ENCODE assay signal across 8 mouse cellular contexts in genomic region chr11:62537590-62537989, GRCm38 (mm10). TPM values are rescaled to one million over a fixed set of nuclear protein-coding genes. Genes with fewer than 3 reads are reported as not detected.
DNase-seq lines count a peak whose midpoint lies in the region; ATAC-seq and TF ChIP-seq lines count a peak whose summit lies in the region.

No protein-coding gene starts in this region.

- no peaks in the 10 kb centered on the region for H3K9me3 ChIP-seq in erythroblast, embryonic 14.5 days (ENCODE audit: control insufficient read depth, low read length)
- no peaks in the 10 kb centered on the region for H3K9me3 ChIP-seq in CH12.LX (replicated peaks; ENCODE audit: low read length)
- no peaks in the 10 kb centered on the region for H3K9me3 ChIP-seq in forebrain, embryonic 13.5 days (replicated peaks)
- no peaks in the 10 kb centered on the region for H3K9me3 ChIP-seq in liver, embryonic 15.5 days (replicated peaks)

- peaks cover 47% of the 10 kb centered on the region for H3K27me3 ChIP-seq in erythroblast, embryonic 14.5 days (ENCODE audit: control insufficient read depth)
- peaks cover 29% of the 10 kb centered on the region for H3K27me3 ChIP-seq in CH12.LX (replicated peaks)
- peaks cover 3% of the 10 kb centered on the region; the same call in 1 of the 2 replicates for H3K27me3 ChIP-seq in forebrain, embryonic 13.5 days
- peaks cover 33% of the 10 kb centered on the region for H3K27me3 ChIP-seq in liver, embryonic 15.5 days

- peaks cover 19% of the 10 kb centered on the region for H3K4me1 ChIP-seq in erythroblast, embryonic 14.5 days (ENCODE audit: control insufficient read depth)
- peaks cover 10 to 31% of the 10 kb centered on the region in 2 experiments for H3K4me1 ChIP-seq in CH12.LX (ENCODE audit: control insufficient read depth in 1 of 2, insufficient read depth in 2 of 2)
- H3K4me1 ChIP-seq in forebrain, embryonic 13.5 days: peaks cover 17% of the 10 kb centered on the region
- H3K4me1 ChIP-seq in liver, embryonic 15.5 days (replicated peaks): peaks cover 20% of the 10 kb centered on the region

- H3K27ac ChIP-seq in CH12.LX (ENCODE audit: insufficient read depth, low read depth): peak overlapping the region; percentile 17; the same call in 1 of the 2 replicates
- H3K27ac ChIP-seq in forebrain, embryonic 13.5 days: no peak overlapping the region; the same call in 1 of the 2 replicates
- no peak overlapping the region for H3K27ac ChIP-seq in liver, embryonic 15.5 days (replicated peaks)

- no peak for DNase-seq in CH12.LX (ENCODE audit: extremely low read depth)
- no peak for DNase-seq in right cerebral cortex, postnatal 36 days (ENCODE audit: low spot score in 2 of 2)
- DNase-seq in frontal cortex, postnatal 14 days (ENCODE audit: low spot score in 2 of 2): no peak
- DNase-seq in right cerebral cortex, postnatal 14 days: no peak

- TF ChIP-seq RAD21 in CH12.LX (IDR thresholded peaks at IDR 0.05; ENCODE audit: low read depth, low read length): no peak

- H3K4me2 ChIP-seq in CH12.LX (ENCODE audit: insufficient read depth, low read depth, poor library complexity, severe bottlenecking): peak overlapping the region; percentile 98
- peak overlapping the region; percentile 82 for H3K4me2 ChIP-seq in forebrain, embryonic 13.5 days
- H3K4me2 ChIP-seq in liver, embryonic 15.5 days: peak overlapping the region; percentile 98

- TF ChIP-seq CTCF in CH12.LX (conservative IDR thresholded peaks at IDR 0.05 in 1 of 2, IDR thresholded peaks at IDR 0.05 in 1 of 2; ENCODE audit: low read depth in 2 of 2, low read length in 2 of 2): no peak

- WGBS in forebrain, embryonic 13.5 days: 15% methylated on average over 7 of the region's 7 CpGs
- WGBS in liver, embryonic 15.5 days (ENCODE audit: insufficient replicate concordance): 22% methylated on average over 7 of the region's 7 CpGs

- ATAC-seq in erythroblast, adult 5-6 weeks (replicated peaks; ENCODE audit: low FRiP score, poor library complexity, severe bottlenecking): no peak
- ATAC-seq in forebrain, embryonic 13.5 days: peak; percentile 19; the same call in 1 of the 2 replicates
- no peak for ATAC-seq in liver, embryonic 15.5 days (ENCODE audit: insufficient read depth)

- in situ Hi-C loops in CH12.LX (cut with MboI; ENCODE audit: low pct_ligation_motif_present, low pct_unique_long_range_greater_than_20kb, low sequenced_read_pairs): no loop called here

- dilution Hi-C loops in CH12.LX (cut with MboI; ENCODE audit: extremely low pct_ligation_motif_present, extremely low pct_unique_long_range_greater_than_20kb, low sequenced_read_pairs): no loop called here

- peak; percentile 23; the same call in 1 of the 2 replicates for TF ChIP-seq POLR2A in CH12.LX (IDR thresholded peaks at IDR 0.05; ENCODE audit: low read depth, low read length)

- no peak for TF ChIP-seq EP300 in CH12.LX (IDR thresholded peaks at IDR 0.05; ENCODE audit: low read length)

- H3K4me3 ChIP-seq in erythroblast, embryonic 14.5 days (replicated peaks): peak overlapping the region; percentile 31
- H3K4me3 ChIP-seq in CH12.LX (replicated peaks in 1 of 3; ENCODE audit: low read depth in 2 of 3, low read length in 2 of 3, poor library complexity in 1 of 3): peak overlapping the region in 2 of 3 experiments; percentile 54 to 57
- peak overlapping the region; percentile 84 for H3K4me3 ChIP-seq in forebrain, embryonic 13.5 days
- peak overlapping the region; percentile 81 for H3K4me3 ChIP-seq in liver, embryonic 15.5 days (replicated peaks)

- peak overlapping the region; percentile 80 for H3K9ac ChIP-seq in CH12.LX (ENCODE audit: insufficient read depth, low read depth)
- peak overlapping the region; percentile 97 for H3K9ac ChIP-seq in forebrain, embryonic 13.5 days
- H3K9ac ChIP-seq in liver, embryonic 15.5 days: no peak overlapping the region

- H3K36me3 ChIP-seq in erythroblast, embryonic 14.5 days (ENCODE audit: control insufficient read depth): peaks cover 13% of the 10 kb centered on the region
- H3K36me3 ChIP-seq in CH12.LX (replicated peaks in 1 of 2; ENCODE audit: control insufficient read depth in 1 of 2, insufficient read depth in 1 of 2, low read length in 1 of 2): peaks cover 10 to 12% of the 10 kb centered on the region in 2 experiments
- H3K36me3 ChIP-seq in forebrain, embryonic 13.5 days (ENCODE audit: poor library complexity, severe bottlenecking): peaks cover 27% of the 10 kb centered on the region
- H3K36me3 ChIP-seq in liver, embryonic 15.5 days (replicated peaks): no peaks in the 10 kb centered on the region; the same call in 1 of the 2 replicates

- peaks cover 19% of the 10 kb centered on the region for H3K79me2 ChIP-seq in CH12.LX (replicated peaks; ENCODE audit: control insufficient read depth, extremely low read depth, insufficient read depth, poor library complexity, severe bottlenecking)

TF ChIP-seq in CH12.LX, 34 proteins besides CTCF, POLR2A, EP300 and RAD21 (continues in another document):
- TF ChIP-seq MAFK (IDR thresholded peaks at IDR 0.05; ENCODE audit: insufficient replicate concordance, low read length) (no peak), MYC (IDR thresholded peaks at IDR 0.05; ENCODE audit: low read depth, low read length) (peak; percentile 96), TCF12 (IDR thresholded peaks at IDR 0.05; ENCODE audit: low read depth, low read length) (no peak), BHLHE40 (IDR thresholded peaks at IDR 0.05; ENCODE audit: low read depth, low read length) (peak; percentile 31; the same call in 1 of the 2 replicates), USF1 (IDR thresholded peaks at IDR 0.05; ENCODE audit: low read depth, low read length) (no peak), SMC3 (IDR thresholded peaks at IDR 0.05; ENCODE audit: low read depth, low read length) (no peak), MAZ (IDR thresholded peaks at IDR 0.05; ENCODE audit: low read depth, low read length) (no peak), ZNF384 (IDR thresholded peaks at IDR 0.05; ENCODE audit: low read depth, low read length) (no peak), E2F4 (IDR thresholded peaks at IDR 0.05; ENCODE audit: insufficient replicate concordance, low read depth, low read length) (no peak; the same call in 1 of the 2 replicates), HCFC1 (IDR thresholded peaks at IDR 0.05; ENCODE audit: low read depth, low read length) (no peak), CHD1 (IDR thresholded peaks at IDR 0.05; ENCODE audit: low read depth, low read length) (peak; percentile 12; the same call in 1 of the 2 replicates), SIN3A (IDR thresholded peaks at IDR 0.05; ENCODE audit: low read length) (peak; percentile 39; the same call in 1 of the 2 replicates), RCOR1 (conservative IDR thresholded peaks at IDR 0.05; ENCODE audit: low read depth, low read length) (no peak), MAX (IDR thresholded peaks at IDR 0.05; ENCODE audit: low read length) (peak; percentile 92), ZMIZ1 (IDR thresholded peaks at IDR 0.05; ENCODE audit: low read depth, low read length) (no peak), NRF1 (IDR thresholded peaks at IDR 0.05; ENCODE audit: low read depth, low read length) (no peak), JUN (IDR thresholded peaks at IDR 0.05; ENCODE audit: insufficient read depth, low read depth, low read length) (no peak), PAX5 (IDR thresholded peaks at IDR 0.05; ENCODE audit: low read length) (no peak), ZC3H11A (IDR thresholded peaks at IDR 0.05; ENCODE audit: low read depth, low read length) (no peak), IRF4 (IDR thresholded peaks at IDR 0.05; ENCODE audit: low read depth, low read length) (no peak), JUND (conservative IDR thresholded peaks at IDR 0.05; ENCODE audit: low read depth, low read length) (no peak), TBP (conservative IDR thresholded peaks at IDR 0.05; ENCODE audit: low read depth, low read length) (0 out of 2 replicates have a peak, but pooled peaks have one; percentile 10), USF2 (conservative IDR thresholded peaks at IDR 0.05; ENCODE audit: low read depth, low read length) (no peak), ELF1 (IDR thresholded peaks at IDR 0.05; ENCODE audit: low read depth, low read length) (no peak), GABPA (IDR thresholded peaks at IDR 0.05; ENCODE audit: insufficient replicate concordance, low read depth, low read length) (no peak), MXI1 (IDR thresholded peaks at IDR 0.05; ENCODE audit: low read depth, low read length) (peak; percentile 95)

RNA-seq across cellular contexts. Expression of gene Cenpv, which starts 1.5 kb away (rescaled TPM):
- 1.4 and 1.9 TPM in 2 replicates for polyA plus RNA-seq in erythroblast, embryonic 14.5 days (2012)
- 1.7 and 9.6 TPM in 2 replicates for total RNA-seq in erythroblast, adult 5-6 weeks (2015; ENCODE audit: low replicate concordance)
- total RNA-seq in erythroblast, adult 5-6 weeks (2017; ENCODE audit: low replicate concordance): 5.7 and 14.6 TPM in 2 replicates
- 98.8 and 107 TPM in 2 replicates for total RNA-seq in CH12.LX (2012; rRNA removed)
- total RNA-seq in CH12.LX (2014; rRNA removed): 24.1 and 24.4 TPM in 2 replicates
- polyA plus RNA-seq in CH12.LX (2012; ENCODE audit: insufficient read length, low read depth): 24.9 and 33.6 TPM in 2 replicates
- 74.4 and 78.7 TPM in 2 replicates for polyA plus RNA-seq in forebrain, embryonic 13.5 days (2015; fragmentation: Nextera tagmentation; extraction: Ambion mirVana)
- polyA plus RNA-seq in liver, embryonic 15.5 days (2015; fragmentation: Nextera tagmentation; extraction: Ambion mirVana): 14.4 and 15.7 TPM in 2 replicates

RNA-seq across cellular contexts. Expression of gene Ubb, which starts 13.4 kb away (rescaled TPM):
- polyA plus RNA-seq in erythroblast, embryonic 14.5 days (2012): 195 and 225 TPM in 2 replicates
- 1,189 and 1,264 TPM in 2 replicates for total RNA-seq in erythroblast, adult 5-6 weeks (2015; ENCODE audit: low replicate concordance)
- 1,425 and 1,690 TPM in 2 replicates for total RNA-seq in erythroblast, adult 5-6 weeks (2017; ENCODE audit: low replicate concordance)
- total RNA-seq in CH12.LX (2012; rRNA removed) (2,030 and 2,098 TPM in 2 replicates), CH12.LX (2014; rRNA removed) (929 and 1,092 TPM in 2 replicates)
- polyA plus RNA-seq in CH12.LX (2012; ENCODE audit: insufficient read length, low read depth): 1,487 and 1,562 TPM in 2 replicates
- polyA plus RNA-seq in forebrain, embryonic 13.5 days (2015; fragmentation: Nextera tagmentation; extraction: Ambion mirVana): 4,545 and 4,559 TPM in 2 replicates
- 1,540 and 1,587 TPM in 2 replicates for polyA plus RNA-seq in liver, embryonic 15.5 days (2015; fragmentation: Nextera tagmentation; extraction: Ambion mirVana)

RNA-seq across cellular contexts. Expression of gene Trpv2, which starts 36.7 kb away (rescaled TPM):
- 0.03 and 0.04 TPM in 2 replicates for polyA plus RNA-seq in erythroblast, embryonic 14.5 days (2012)
- 2.3 and 4.2 TPM in 2 replicates for total RNA-seq in erythroblast, adult 5-6 weeks (2015; ENCODE audit: low replicate concordance)
- 6.8 and 7.7 TPM in 2 replicates for total RNA-seq in erythroblast, adult 5-6 weeks (2017; ENCODE audit: low replicate concordance)
- total RNA-seq in CH12.LX (2012; rRNA removed): 58.7 and 59.3 TPM in 2 replicates
- total RNA-seq in CH12.LX (2014; rRNA removed): 36.0 and 39.2 TPM in 2 replicates
- 42.3 and 46.2 TPM in 2 replicates for polyA plus RNA-seq in CH12.LX (2012; ENCODE audit: insufficient read length, low read depth)
- 8.2 and 9.1 TPM in 2 replicates for polyA plus RNA-seq in forebrain, embryonic 13.5 days (2015; fragmentation: Nextera tagmentation; extraction: Ambion mirVana)
- polyA plus RNA-seq in liver, embryonic 15.5 days (2015; fragmentation: Nextera tagmentation; extraction: Ambion mirVana): 5.5 and 6.3 TPM in 2 replicates

Comparison
In these comparisons a context has a peak if more than half of its experiments do, and no peak if none do; other contexts are left out.
1. H3K4me3 ChIP-seq: peak in every context shown above with its lines; median percentile 84 in forebrain, embryonic 13.5 days; 81 in liver, embryonic 15.5 days; 56 in CH12.LX; 31 in erythroblast, embryonic 14.5 days.